Mouse (Mus musculus): ENCODE measurements around the gene Bdkrb2. TPM values are rescaled to one million over a fixed set of nuclear protein-coding genes. Genes with fewer than 3 reads are reported as not detected.

Gene Bdkrb2
- polyA plus RNA-seq, 1 experiment from 2014 or later = 0.78 TPM

- Histone ChIP-seq H3K4me1 (ENCODE audit: control insufficient read depth, insufficient read depth, low read length) (no peaks in the 10 kb centered on the region), H3K36me3 (ENCODE audit: control insufficient read depth, insufficient read depth, low read length) (peaks cover 66% of the 10 kb centered on the region), H3K27ac (ENCODE audit: low read length) (no peak overlapping the region), H3K27me3 (ENCODE audit: control insufficient read depth, insufficient read depth, low read length) (no peaks in the 10 kb centered on the region), H3K9ac (replicated peaks; ENCODE audit: low read depth, low read length) (no peak overlapping the region), H3K4me3 (ENCODE audit: low read depth, low read length) (no peak overlapping the region), H3K9me3 (ENCODE audit: control insufficient read depth, low read depth, low read length) (no peaks in the 10 kb centered on the region), H3K4me2 (replicated peaks; ENCODE audit: low read depth, low read length) (no peak overlapping the region)
- 94% methylated on average over 13 of the region's 13 CpGs for WGBS
- no peak for ATAC-seq (ENCODE audit: insufficient number of reproducible peaks, insufficient read depth, low FRiP score, low read depth)
Observed at GRCm38 (mm10) chr12:105634374-105635067, 71.5 kb downstream of the Bdkrb2 start.

DNA sequence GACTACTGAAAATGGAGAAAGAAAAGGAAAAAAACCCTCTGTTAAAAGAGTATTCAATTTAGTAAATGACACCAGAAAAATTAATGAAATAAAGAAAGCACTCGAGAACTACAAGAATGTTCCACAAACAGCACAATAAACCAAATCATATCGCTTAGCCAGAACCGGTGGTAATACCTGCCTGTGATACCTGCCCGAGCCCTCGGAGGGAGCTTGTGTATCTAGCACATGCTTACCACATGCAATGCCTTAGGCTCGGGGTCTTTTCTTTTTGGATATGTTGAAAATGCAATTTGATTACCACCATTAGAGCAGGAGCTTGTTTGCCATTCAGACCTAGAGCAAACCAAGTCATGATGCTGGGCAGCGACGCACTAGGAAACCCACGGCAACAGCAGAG is 73.5 kb downstream of the Bdkrb2 start:
- H3K27ac ChIP-seq (ENCODE audit: low read length) = no peak overlapping the region
- 92% methylated on average over 9 of the region's 9 CpGs for WGBS
- H3K4me1 ChIP-seq (ENCODE audit: control insufficient read depth, insufficient read depth, low read length) = no peaks in the 10 kb centered on the region
- H3K36me3 ChIP-seq (ENCODE audit: control insufficient read depth, insufficient read depth, low read length) = peaks cover 86% of the 10 kb centered on the region
- H3K9ac ChIP-seq (replicated peaks; ENCODE audit: low read depth, low read length) = no peak overlapping the region
- no peak for ATAC-seq (ENCODE audit: insufficient number of reproducible peaks, insufficient read depth, low FRiP score, low read depth)
- H3K4me2 ChIP-seq (replicated peaks; ENCODE audit: low read depth, low read length) = no peak overlapping the region
- H3K9me3 ChIP-seq (ENCODE audit: control insufficient read depth, low read depth, low read length) = no peaks in the 10 kb centered on the region
- H3K27me3 ChIP-seq (ENCODE audit: control insufficient read depth, insufficient read depth, low read length) = no peaks in the 10 kb centered on the region
- H3K4me3 ChIP-seq (ENCODE audit: low read depth, low read length) = no peak overlapping the region

DNA sequence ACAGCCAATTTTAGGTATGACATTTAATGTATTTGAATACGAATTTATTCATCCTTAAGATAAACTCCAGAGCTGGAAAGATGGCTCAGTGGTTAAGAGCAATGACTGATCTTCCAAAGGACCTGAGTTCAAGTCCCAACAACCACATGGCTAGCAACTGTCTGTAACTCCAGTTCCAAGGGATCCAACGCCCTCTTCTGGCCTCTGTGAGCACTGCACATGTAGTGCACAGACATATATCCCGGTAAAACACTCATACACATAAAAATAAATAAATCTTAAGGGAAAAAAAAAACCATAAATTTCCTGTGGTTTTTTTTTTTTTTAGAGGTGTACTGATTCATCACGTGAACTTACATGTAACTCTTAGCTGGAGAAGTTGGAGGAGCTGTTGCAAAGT is 74.5 kb downstream of the Bdkrb2 start:
- H3K9me3 ChIP-seq (ENCODE audit: control insufficient read depth, low read depth, low read length) = no peaks in the 10 kb centered on the region
- no peak for ATAC-seq (ENCODE audit: insufficient number of reproducible peaks, insufficient read depth, low FRiP score, low read depth)
- H3K9ac ChIP-seq (replicated peaks; ENCODE audit: low read depth, low read length) = no peak overlapping the region
- H3K27ac ChIP-seq (ENCODE audit: low read length) = no peak overlapping the region
- peaks cover 90% of the 10 kb centered on the region for H3K36me3 ChIP-seq (ENCODE audit: control insufficient read depth, insufficient read depth, low read length)
- H3K27me3 ChIP-seq (ENCODE audit: control insufficient read depth, insufficient read depth, low read length) = no peaks in the 10 kb centered on the region
- 76% methylated on average over 4 of the region's 4 CpGs for WGBS
- no peak overlapping the region for H3K4me2 ChIP-seq (replicated peaks; ENCODE audit: low read depth, low read length)
- no peaks in the 10 kb centered on the region for H3K4me1 ChIP-seq (ENCODE audit: control insufficient read depth, insufficient read depth, low read length)
- no peak overlapping the region for H3K4me3 ChIP-seq (ENCODE audit: low read depth, low read length)

GRCm38 (mm10) chr12:105642770-105643321 is 79.8 kb downstream of the Bdkrb2 start:
- Histone ChIP-seq H3K9ac (replicated peaks; ENCODE audit: low read depth, low read length) (no peak overlapping the region), H3K4me1 (ENCODE audit: control insufficient read depth, insufficient read depth, low read length) (no peaks in the 10 kb centered on the region), H3K4me2 (replicated peaks; ENCODE audit: low read depth, low read length) (no peak overlapping the region), H3K9me3 (ENCODE audit: control insufficient read depth, low read depth, low read length) (no peaks in the 10 kb centered on the region), H3K27me3 (ENCODE audit: control insufficient read depth, insufficient read depth, low read length) (no peaks in the 10 kb centered on the region), H3K27ac (ENCODE audit: low read length) (no peak overlapping the region), H3K4me3 (ENCODE audit: low read depth, low read length) (no peak overlapping the region), H3K36me3 (ENCODE audit: control insufficient read depth, insufficient read depth, low read length) (peaks cover 91% of the 10 kb centered on the region)
- 65% methylated on average over 11 of the region's 11 CpGs for WGBS
- ATAC-seq (ENCODE audit: insufficient number of reproducible peaks, insufficient read depth, low FRiP score, low read depth) = no peak

Other genes starting within 250 kb of the Bdkrb2 start
- 0.14 and 0.33 TPM in 2 replicates for gene Tunar, start 229.4 kb upstream of the Bdkrb2 start, polyA plus RNA-seq (2014; fragmentation: Nextera tagmentation; extraction: Ambion mirVana)
- 3.8 and 4.7 TPM in 2 replicates for gene D430019H16Rik, start 109.4 kb upstream of the Bdkrb2 start, polyA plus RNA-seq (2014; fragmentation: Nextera tagmentation; extraction: Ambion mirVana)
- gene Bdkrb1, start 39.9 kb downstream of the Bdkrb2 start, polyA plus RNA-seq (2014; fragmentation: Nextera tagmentation; extraction: Ambion mirVana) = 0.49 and 1.00 TPM in 2 replicates
- 31.2 and 33.1 TPM in 2 replicates for gene Gskip, start 121.6 kb downstream of the Bdkrb2 start, polyA plus RNA-seq (2014; fragmentation: Nextera tagmentation; extraction: Ambion mirVana)
- 15.0 and 15.8 TPM in 2 replicates for gene Atg2b, start 122.0 kb downstream of the Bdkrb2 start, polyA plus RNA-seq (2014; fragmentation: Nextera tagmentation; extraction: Ambion mirVana)
- gene Ak7, start 142.8 kb downstream of the Bdkrb2 start, polyA plus RNA-seq (2014; fragmentation: Nextera tagmentation; extraction: Ambion mirVana) = 0.15 and 0.30 TPM in 2 replicates
- 171 and 173 TPM in 2 replicates for gene Papola, start 221.5 kb downstream of the Bdkrb2 start, polyA plus RNA-seq (2014; fragmentation: Nextera tagmentation; extraction: Ambion mirVana)